Mouse (Mus musculus): ENCODE data around the gene Mc3r. TPM values are rescaled to one million over a fixed set of nuclear protein-coding genes. Genes with fewer than 3 reads are reported as not detected.

Gene Mc3r
- polyA plus RNA-seq, 1 experiment from 2014 or later: 0.15 TPM

DNA sequence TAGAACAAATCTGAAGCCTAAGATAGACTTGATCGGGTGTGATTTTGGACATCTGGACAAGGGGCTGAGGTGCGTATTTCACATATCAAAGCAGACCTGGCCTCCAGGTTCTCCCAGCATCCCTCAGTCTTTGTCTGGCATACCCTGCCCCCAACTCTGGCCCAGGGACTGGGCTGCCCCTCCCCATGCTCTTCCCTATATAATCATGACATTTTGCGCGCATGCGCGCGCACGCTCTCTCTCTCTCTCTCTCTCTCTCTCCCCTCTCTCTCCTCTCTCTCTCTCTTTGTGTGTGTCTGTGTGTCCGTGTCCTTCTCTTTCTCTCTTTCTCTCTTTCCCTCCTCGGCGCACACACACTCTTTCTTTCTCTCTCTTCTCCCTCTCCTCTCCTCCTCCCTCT is 21.6 kb downstream of the Mc3r start:
- DNase-seq (ENCODE audit: low spot score): no peak
- peak overlapping the region; percentile 10; the same call in 1 of the 2 replicates for H3K4me2 ChIP-seq (replicated peaks)
- 78% methylated on average over 11 of the region's 11 CpGs for WGBS

DNA sequence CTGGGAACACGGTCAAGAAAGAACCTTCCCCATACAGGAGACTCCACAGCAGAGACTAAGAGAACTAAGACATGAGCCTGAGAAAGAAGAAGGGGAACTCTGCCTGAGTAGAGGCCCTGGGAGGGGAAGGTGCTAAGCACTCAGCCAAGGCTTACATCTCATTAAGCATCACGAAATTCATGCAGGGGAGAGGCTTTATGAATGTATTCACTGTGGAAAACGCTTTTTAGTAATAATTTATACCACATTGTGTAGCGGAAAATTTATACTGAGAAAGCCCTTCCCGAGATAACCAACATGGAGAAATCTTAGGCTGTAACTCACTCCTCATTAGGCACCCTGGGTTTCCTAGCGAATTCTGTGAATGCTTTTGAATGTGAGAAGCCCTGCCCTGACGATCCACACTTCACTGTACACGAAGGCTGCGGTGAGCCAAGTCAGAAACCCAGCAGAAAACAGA is 22.2 kb downstream of the Mc3r start:
- H3K9ac ChIP-seq: peak overlapping the region; percentile 34; the same call in 1 of the 2 replicates
- no peak overlapping the region for H3K4me2 ChIP-seq (replicated peaks)
- WGBS: 25% methylated on average over 9 of the region's 9 CpGs
- DNase-seq (ENCODE audit: low spot score) (no peak), ATAC-seq (ENCODE audit: low FRiP score) (0 out of 2 replicates have a peak, but pooled peaks have one; percentile 68)
- H3K4me1 ChIP-seq (replicated peaks; ENCODE audit: control insufficient read depth, insufficient read depth, low read length): peaks cover 23% of the 10 kb centered on the region
- H3K4me3 ChIP-seq (replicated peaks; ENCODE audit: low read length): no peak overlapping the region
- no peaks in the 10 kb centered on the region for H3K9me3 ChIP-seq (ENCODE audit: control insufficient read depth, low read length)
- H3K36me3 ChIP-seq (replicated peaks; ENCODE audit: control insufficient read depth, insufficient read depth): no peaks in the 10 kb centered on the region
- no peaks in the 10 kb centered on the region for H3K27me3 ChIP-seq (ENCODE audit: control insufficient read depth, insufficient read depth, low read length)
- H3K27ac ChIP-seq: peak overlapping the region; percentile 82

More for the DNA sequence above, 21.6 kb downstream of the Mc3r start:
- Histone ChIP-seq H3K9me3 (ENCODE audit: control insufficient read depth, low read length) (no peaks in the 10 kb centered on the region), H3K36me3 (replicated peaks; ENCODE audit: control insufficient read depth, insufficient read depth) (no peaks in the 10 kb centered on the region), H3K4me1 (replicated peaks; ENCODE audit: control insufficient read depth, insufficient read depth, low read length) (peaks cover 23% of the 10 kb centered on the region), H3K9ac (no peak overlapping the region), H3K4me3 (replicated peaks; ENCODE audit: low read length) (no peak overlapping the region), H3K27ac (peak overlapping the region; percentile 82), H3K27me3 (ENCODE audit: control insufficient read depth, insufficient read depth, low read length) (no peaks in the 10 kb centered on the region)
- peak; percentile 55; the same call in 1 of the 2 replicates for ATAC-seq (ENCODE audit: low FRiP score)

DNA sequence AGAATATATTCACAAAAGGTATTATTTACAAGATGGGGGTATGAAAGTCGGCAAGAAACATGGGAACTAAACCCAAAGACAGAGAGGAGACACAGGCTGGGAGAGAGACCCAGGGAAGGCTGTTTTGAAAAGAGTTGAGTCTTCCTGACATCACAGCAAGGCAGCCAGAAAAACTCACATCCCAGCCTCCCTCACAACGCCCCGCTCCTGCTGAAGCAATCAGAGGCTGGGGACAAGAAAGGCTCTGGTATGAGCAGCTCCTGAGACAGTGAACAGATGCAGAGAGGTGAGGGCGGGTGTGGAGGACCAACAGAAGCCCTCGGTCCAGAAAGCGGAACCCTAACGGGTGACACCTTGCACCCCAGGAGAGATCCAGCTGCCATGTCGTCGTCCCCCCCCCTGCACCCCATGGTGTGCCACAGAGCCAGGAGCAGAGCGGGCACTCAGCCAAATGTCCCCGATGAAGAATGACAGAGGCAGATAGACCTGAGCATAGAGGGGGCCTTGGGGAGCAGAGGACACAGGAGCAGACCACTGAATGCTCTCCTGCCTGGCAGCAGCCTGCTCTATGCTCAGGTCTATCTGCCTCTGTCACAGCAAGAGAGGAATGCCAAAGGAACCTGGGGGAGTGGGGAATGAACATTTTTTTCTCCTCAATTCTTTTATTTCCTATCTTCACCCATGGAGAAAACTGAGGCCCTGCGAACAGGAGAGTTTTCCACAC is 22.8 kb downstream of the Mc3r start:
- H3K9ac ChIP-seq: peak overlapping the region; percentile 34; the same call in 1 of the 2 replicates
- H3K4me2 ChIP-seq (replicated peaks): no peak overlapping the region
- DNase-seq (ENCODE audit: low spot score) (no peak), ATAC-seq (ENCODE audit: low FRiP score) (0 out of 2 replicates have a peak, but pooled peaks have one; percentile 56)
- peak overlapping the region; percentile 82 for H3K27ac ChIP-seq
- WGBS: 52% methylated on average over 12 of the region's 12 CpGs
- peaks cover 23% of the 10 kb centered on the region for H3K4me1 ChIP-seq (replicated peaks; ENCODE audit: control insufficient read depth, insufficient read depth, low read length)
- no peaks in the 10 kb centered on the region for H3K9me3 ChIP-seq (ENCODE audit: control insufficient read depth, low read length)
- H3K36me3 ChIP-seq (replicated peaks; ENCODE audit: control insufficient read depth, insufficient read depth): no peaks in the 10 kb centered on the region
- no peak overlapping the region for H3K4me3 ChIP-seq (replicated peaks; ENCODE audit: low read length)
- H3K27me3 ChIP-seq (ENCODE audit: control insufficient read depth, insufficient read depth, low read length): no peaks in the 10 kb centered on the region

DNA sequence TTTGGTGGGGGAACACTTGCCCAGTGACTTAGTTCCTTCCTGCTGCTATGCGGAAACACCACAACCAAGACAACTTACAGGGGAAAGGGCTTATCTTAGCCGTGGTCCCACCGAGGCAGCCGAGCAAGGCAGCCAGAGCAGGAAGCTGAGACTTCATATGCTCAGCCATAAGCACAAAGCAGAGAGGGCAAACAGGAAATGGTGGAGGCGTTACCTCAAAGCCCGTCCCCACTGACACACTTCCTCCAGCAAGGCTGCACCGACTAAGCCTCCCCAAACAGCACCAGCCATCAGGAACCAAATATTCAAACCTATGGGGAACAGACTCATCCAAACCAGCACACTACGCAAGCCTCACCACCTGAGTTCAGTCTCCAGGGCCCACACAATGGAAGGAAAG is 26.4 kb downstream of the Mc3r start:
- 73% methylated on average over 8 of the region's 8 CpGs for WGBS
- no peaks in the 10 kb centered on the region for H3K27me3 ChIP-seq (ENCODE audit: control insufficient read depth, insufficient read depth, low read length)
- no peak overlapping the region for H3K4me3 ChIP-seq (replicated peaks; ENCODE audit: low read length)

DNA sequence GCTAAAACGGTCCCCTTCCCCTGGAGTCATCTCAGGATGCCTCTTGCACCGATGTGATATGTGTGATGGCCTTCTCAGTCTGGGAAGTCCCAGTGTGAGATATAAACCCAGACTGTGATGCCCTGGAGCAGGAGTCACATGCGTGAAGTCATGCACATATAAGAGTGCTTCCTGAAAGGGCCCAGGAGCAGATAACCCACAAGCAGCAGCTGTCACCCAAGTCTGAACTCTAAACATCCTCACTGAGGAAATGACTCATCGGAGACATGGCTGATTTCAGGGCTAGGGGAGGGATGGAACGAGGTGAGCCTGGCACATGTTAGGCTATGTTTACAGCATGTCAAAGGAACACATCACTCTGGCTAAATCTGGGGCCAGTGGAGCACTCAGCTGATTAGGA is 27.9 kb downstream of the Mc3r start:
- H3K4me3 ChIP-seq (replicated peaks; ENCODE audit: low read length): no peak overlapping the region
- H3K4me2 ChIP-seq (replicated peaks): no peak overlapping the region
- H3K9ac ChIP-seq: no peak overlapping the region
- no peaks in the 10 kb centered on the region for H3K9me3 ChIP-seq (ENCODE audit: control insufficient read depth, low read length)
- DNase-seq (ENCODE audit: low spot score): no peak
- no peaks in the 10 kb centered on the region for H3K27me3 ChIP-seq (ENCODE audit: control insufficient read depth, insufficient read depth, low read length)
- 75% methylated on average over 5 of the region's 5 CpGs for WGBS
- H3K36me3 ChIP-seq (replicated peaks; ENCODE audit: control insufficient read depth, insufficient read depth): no peaks in the 10 kb centered on the region
- no peak overlapping the region for H3K27ac ChIP-seq
- no peak for ATAC-seq (ENCODE audit: low FRiP score)
- H3K4me1 ChIP-seq (replicated peaks; ENCODE audit: control insufficient read depth, insufficient read depth, low read length): peaks cover 6% of the 10 kb centered on the region

More for the DNA sequence above, 26.4 kb downstream of the Mc3r start:
- H3K9me3 ChIP-seq (ENCODE audit: control insufficient read depth, low read length): no peaks in the 10 kb centered on the region
- ATAC-seq (ENCODE audit: low FRiP score) (no peak), DNase-seq (ENCODE audit: low spot score) (no peak)
- H3K4me1 ChIP-seq (replicated peaks; ENCODE audit: control insufficient read depth, insufficient read depth, low read length): peaks cover 21% of the 10 kb centered on the region
- H3K36me3 ChIP-seq (replicated peaks; ENCODE audit: control insufficient read depth, insufficient read depth): no peaks in the 10 kb centered on the region
- no peak overlapping the region for H3K9ac ChIP-seq
- no peak overlapping the region for H3K27ac ChIP-seq
- no peak overlapping the region for H3K4me2 ChIP-seq (replicated peaks)

DNA sequence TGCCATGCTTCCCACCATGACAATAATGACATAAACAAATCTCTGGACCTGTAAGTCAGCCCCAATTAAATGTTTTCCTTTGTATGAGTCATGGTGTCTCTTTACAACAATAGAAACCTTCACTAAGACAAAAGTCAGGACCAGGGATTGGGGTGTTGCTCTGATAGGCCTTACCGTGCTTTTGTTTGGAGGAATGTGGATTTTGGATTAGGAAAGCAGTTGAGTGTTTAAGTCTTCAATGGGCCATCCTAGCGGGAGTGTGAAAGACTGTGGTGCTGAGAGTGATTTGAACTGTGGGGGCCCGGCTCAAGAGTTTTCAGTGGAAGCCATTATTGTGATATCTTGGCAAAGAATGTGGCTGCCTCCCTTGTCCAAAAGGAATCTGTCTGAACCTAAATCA is 30.7 kb downstream of the Mc3r start:
- WGBS: 75% methylated on average over 3 of the region's 3 CpGs
- 0 out of 2 replicates have a peak, but pooled peaks cover under 1% of the 10 kb centered on the region for H3K4me1 ChIP-seq (replicated peaks; ENCODE audit: control insufficient read depth, insufficient read depth, low read length)
- H3K27ac ChIP-seq: no peak overlapping the region
- no peak overlapping the region for H3K9ac ChIP-seq
- H3K27me3 ChIP-seq (ENCODE audit: control insufficient read depth, insufficient read depth, low read length): no peaks in the 10 kb centered on the region
- no peak for DNase-seq (ENCODE audit: low spot score)
- no peak overlapping the region for H3K4me2 ChIP-seq (replicated peaks)
- ATAC-seq (ENCODE audit: low FRiP score): no peak
- H3K36me3 ChIP-seq (replicated peaks; ENCODE audit: control insufficient read depth, insufficient read depth): no peaks in the 10 kb centered on the region
- no peak overlapping the region for H3K4me3 ChIP-seq (replicated peaks; ENCODE audit: low read length)
- no peaks in the 10 kb centered on the region for H3K9me3 ChIP-seq (ENCODE audit: control insufficient read depth, low read length)

DNA sequence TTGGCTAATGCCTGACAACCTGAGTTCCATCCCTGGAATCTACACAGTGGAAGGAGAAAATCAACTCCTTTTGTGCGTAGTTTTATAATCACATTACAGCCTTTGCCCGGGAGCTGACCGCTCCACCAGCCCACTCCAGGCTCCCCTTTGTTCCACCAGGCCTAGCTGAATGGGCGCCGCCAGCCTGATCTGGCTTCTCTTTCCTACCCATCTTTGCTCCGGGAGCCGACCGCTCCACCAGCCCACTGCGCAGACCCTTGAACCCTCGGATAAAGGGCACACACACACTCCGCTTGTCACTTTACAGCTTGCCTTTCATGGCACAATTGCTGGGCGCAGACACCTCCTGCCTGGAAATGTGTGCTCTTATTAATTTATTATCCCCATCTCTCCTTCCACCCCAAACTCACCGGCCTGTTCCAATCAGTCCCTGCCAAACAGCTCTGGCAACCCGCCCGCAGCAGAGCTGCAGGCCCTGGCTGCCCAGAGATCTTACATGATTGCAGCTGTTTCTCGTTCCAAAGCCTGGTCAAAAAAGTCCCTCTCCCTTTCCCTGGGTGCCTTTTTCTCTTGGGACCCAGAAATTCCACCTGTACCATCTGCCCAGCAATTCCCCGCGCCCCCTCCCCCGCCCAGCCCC is 33.9 kb downstream of the Mc3r start:
- Histone ChIP-seq H3K9ac (no peak overlapping the region), H3K27ac (peak overlapping the region; percentile 23), H3K9me3 (ENCODE audit: control insufficient read depth, low read length) (no peaks in the 10 kb centered on the region), H3K4me1 (replicated peaks; ENCODE audit: control insufficient read depth, insufficient read depth, low read length) (no peaks in the 10 kb centered on the region), H3K27me3 (ENCODE audit: control insufficient read depth, insufficient read depth, low read length) (no peaks in the 10 kb centered on the region), H3K4me2 (replicated peaks) (no peak overlapping the region), H3K4me3 (replicated peaks; ENCODE audit: low read length) (no peak overlapping the region), H3K36me3 (replicated peaks; ENCODE audit: control insufficient read depth, insufficient read depth) (no peaks in the 10 kb centered on the region)
- DNase-seq (ENCODE audit: low spot score): no peak
- peak; percentile 70; the same call in 1 of the 2 replicates for ATAC-seq (ENCODE audit: low FRiP score)
- 50% methylated on average over 19 of the region's 19 CpGs for WGBS

DNA sequence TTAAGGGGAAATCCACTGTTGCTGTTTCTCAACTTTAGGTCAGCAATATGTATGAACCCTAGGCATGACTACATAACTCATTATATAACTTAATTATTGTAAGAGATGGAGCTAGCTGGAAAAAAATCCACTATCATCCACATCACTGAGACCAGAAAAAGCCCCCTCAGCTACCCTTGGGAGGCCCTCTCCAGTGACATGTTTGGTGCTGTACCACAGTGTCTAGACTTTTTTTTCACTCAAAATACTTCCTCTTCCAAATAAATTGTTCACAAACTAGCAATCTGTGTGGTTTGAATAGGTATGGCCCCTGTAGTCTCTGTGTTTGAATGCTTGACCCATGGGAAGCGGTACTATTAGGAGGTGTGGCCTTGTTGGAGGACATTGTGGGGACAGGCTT is 39.4 kb downstream of the Mc3r start:
- ATAC-seq (ENCODE audit: low FRiP score): no peak
- 88% methylated on average over 1 of the region's 1 CpGs for WGBS
- no peaks in the 10 kb centered on the region; the same call in 1 of the 2 replicates for H3K4me1 ChIP-seq (replicated peaks; ENCODE audit: control insufficient read depth, insufficient read depth, low read length)

DNA sequence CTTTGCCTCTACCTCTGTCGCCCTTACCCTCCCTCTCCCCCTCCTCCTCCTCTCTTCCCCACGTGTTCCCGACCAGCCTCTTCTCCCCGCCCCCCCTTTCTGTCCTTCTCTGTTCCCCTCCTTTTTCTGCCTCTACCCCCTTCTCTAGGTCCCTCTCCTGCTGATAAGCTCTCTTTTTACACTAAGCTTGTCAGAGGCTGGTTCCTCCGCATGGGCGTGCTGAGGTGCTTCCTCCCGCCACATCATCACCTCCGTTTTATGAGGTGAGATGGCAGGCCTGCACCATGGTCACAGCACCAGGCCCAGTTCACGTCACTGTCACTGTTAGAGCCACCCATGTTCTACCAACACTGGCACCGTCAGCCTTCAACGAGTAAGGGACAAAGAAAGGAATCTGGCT is 40.7 kb downstream of the Mc3r start:
- Histone ChIP-seq H3K36me3 (replicated peaks; ENCODE audit: control insufficient read depth, insufficient read depth) (no peaks in the 10 kb centered on the region), H3K4me1 (replicated peaks; ENCODE audit: control insufficient read depth, insufficient read depth, low read length) (no peaks in the 10 kb centered on the region; the same call in 1 of the 2 replicates), H3K27me3 (ENCODE audit: control insufficient read depth, insufficient read depth, low read length) (no peaks in the 10 kb centered on the region), H3K27ac (no peak overlapping the region), H3K4me2 (replicated peaks) (no peak overlapping the region), H3K4me3 (replicated peaks; ENCODE audit: low read length) (no peak overlapping the region), H3K9ac (no peak overlapping the region), H3K9me3 (ENCODE audit: control insufficient read depth, low read length) (no peaks in the 10 kb centered on the region)
- DNase-seq (ENCODE audit: low spot score): no peak
- no peak for ATAC-seq (ENCODE audit: low FRiP score)
- WGBS: 42% methylated on average over 11 of the region's 11 CpGs

More for the DNA sequence above, 39.4 kb downstream of the Mc3r start:
- H3K9me3 ChIP-seq (ENCODE audit: control insufficient read depth, low read length): no peaks in the 10 kb centered on the region
- no peak overlapping the region for H3K4me2 ChIP-seq (replicated peaks)
- no peaks in the 10 kb centered on the region for H3K27me3 ChIP-seq (ENCODE audit: control insufficient read depth, insufficient read depth, low read length)
- no peaks in the 10 kb centered on the region for H3K36me3 ChIP-seq (replicated peaks; ENCODE audit: control insufficient read depth, insufficient read depth)
- H3K27ac ChIP-seq: no peak overlapping the region
- H3K9ac ChIP-seq: no peak overlapping the region
- no peak for DNase-seq (ENCODE audit: low spot score)
- H3K4me3 ChIP-seq (replicated peaks; ENCODE audit: low read length): no peak overlapping the region

Data from hindbrain, embryonic 14.5 days (tissue).